7 mouse cellular contexts compared by ENCODE assay signal in the genomic region with DNA sequence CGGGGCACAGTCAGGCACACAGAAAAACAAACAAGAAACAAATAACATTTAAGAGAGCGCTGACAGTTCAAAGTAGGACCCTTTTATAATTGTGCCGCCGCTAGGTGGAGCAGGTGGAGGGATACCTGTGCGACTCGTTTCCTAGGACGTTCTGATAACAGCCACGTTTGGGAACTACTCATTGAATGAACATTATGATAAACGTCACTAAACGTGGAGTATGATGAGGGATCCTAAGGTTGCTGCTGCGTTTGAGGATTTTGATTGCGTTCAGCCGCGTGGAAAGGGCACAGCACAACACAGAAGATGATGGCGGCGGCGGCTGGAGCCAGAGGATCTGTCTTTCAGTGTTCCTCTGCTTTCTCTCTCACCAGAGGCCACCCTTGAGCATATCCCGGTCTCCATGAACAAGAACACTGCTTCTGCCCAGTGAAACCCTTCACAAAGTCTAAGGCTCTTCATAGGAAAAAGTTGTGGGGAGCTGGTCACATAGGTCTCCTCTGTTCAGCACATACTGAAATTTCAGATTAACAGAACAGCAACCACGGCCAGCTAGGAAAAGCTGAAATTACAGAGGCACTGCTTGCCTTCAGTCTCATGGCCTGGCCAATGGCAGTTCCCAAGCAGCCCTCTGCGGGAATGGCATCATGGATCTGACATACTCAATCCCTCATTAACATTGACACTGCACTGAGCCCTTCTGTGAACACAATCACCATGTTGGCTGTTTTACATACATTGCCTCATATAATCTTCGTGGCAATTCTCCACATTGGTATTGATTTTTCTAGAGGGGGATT. TPM values are rescaled to one million over a fixed set of nuclear protein-coding genes. Genes with fewer than 3 reads are reported as not detected.
DNase-seq lines count a peak whose midpoint lies in the region; ATAC-seq and TF ChIP-seq lines count a peak whose summit lies in the region.

No protein-coding gene starts in this region.

- H3K4me3 ChIP-seq in kidney, postnatal 0 days (replicated peaks; ENCODE audit: low read depth, low read length), result no peak overlapping the region; the same call in 1 of the 2 replicates
- peak overlapping the region; percentile 36 for H3K4me3 ChIP-seq in limb, embryonic 15.5 days
- H3K4me3 ChIP-seq in neural tube, embryonic 11.5 days (ENCODE audit: low read depth, low read length), result peak overlapping the region; percentile 14; the same call in 1 of the 2 replicates

- H3K36me3 ChIP-seq in kidney, postnatal 0 days (ENCODE audit: insufficient read depth, low read length), result no peaks in the 10 kb centered on the region
- H3K36me3 ChIP-seq in limb, embryonic 15.5 days, result no peaks in the 10 kb centered on the region
- H3K36me3 ChIP-seq in neural tube, embryonic 11.5 days (ENCODE audit: control insufficient read depth, insufficient read depth, low read length), result no peaks in the 10 kb centered on the region

- WGBS in kidney, postnatal 0 days, result 15% methylated on average over 21 of the region's 21 CpGs
- WGBS in limb, embryonic 15.5 days, result 14% methylated on average over 21 of the region's 21 CpGs
- WGBS in neural tube, embryonic 11.5 days, result 15% methylated on average over 21 of the region's 21 CpGs

- H3K9ac ChIP-seq in kidney, postnatal 0 days (ENCODE audit: low read depth, low read length), result no peak overlapping the region
- H3K9ac ChIP-seq in limb, embryonic 15.5 days, result no peak overlapping the region
- 0 out of 2 replicates have a peak overlapping the region, but pooled peaks have one; percentile 7 for H3K9ac ChIP-seq in neural tube, embryonic 11.5 days (ENCODE audit: low read length)

- no peaks in the 10 kb centered on the region for H3K27me3 ChIP-seq in kidney, postnatal 0 days (ENCODE audit: insufficient read depth, low read length)
- H3K27me3 ChIP-seq in limb, embryonic 15.5 days, result no peaks in the 10 kb centered on the region
- no peaks in the 10 kb centered on the region for H3K27me3 ChIP-seq in neural tube, embryonic 11.5 days (ENCODE audit: control insufficient read depth, insufficient read depth, low read length)

- no peaks in the 10 kb centered on the region for H3K4me1 ChIP-seq in kidney, postnatal 0 days (replicated peaks; ENCODE audit: insufficient read depth, low read length)
- H3K4me1 ChIP-seq in limb, embryonic 15.5 days, result no peaks in the 10 kb centered on the region
- no peaks in the 10 kb centered on the region for H3K4me1 ChIP-seq in neural tube, embryonic 11.5 days (ENCODE audit: control insufficient read depth, insufficient read depth, low read length)

- DNase-seq in adrenal gland, postnatal 10 days, result peak; percentile 57
- peak; percentile 82 to 87 for DNase-seq in cerebellum, postnatal 25 days
- peak; percentile 57 to 62 for DNase-seq in frontal cortex, postnatal 36 days (ENCODE audit: low spot score in 2 of 2)
- peak; percentile 54 for DNase-seq in kidney, postnatal 0 days (ENCODE audit: low spot score)
- peak; percentile 43 for DNase-seq in neural tube, embryonic 11.5 days (ENCODE audit: low spot score)

- H3K9me3 ChIP-seq in kidney, postnatal 0 days (replicated peaks; ENCODE audit: low read length), result no peaks in the 10 kb centered on the region
- H3K9me3 ChIP-seq in limb, embryonic 15.5 days, result no peaks in the 10 kb centered on the region
- no peaks in the 10 kb centered on the region for H3K9me3 ChIP-seq in neural tube, embryonic 11.5 days (ENCODE audit: control insufficient read depth, low read length)

- TF ChIP-seq CTCF in kidney, postnatal 0 days (IDR thresholded peaks at IDR 0.05; ENCODE audit: low read depth), result peak; percentile 72

- H3K27ac ChIP-seq in kidney, postnatal 0 days, result no peak overlapping the region
- H3K27ac ChIP-seq in limb, embryonic 15.5 days, result no peak overlapping the region
- no peak overlapping the region for H3K27ac ChIP-seq in neural tube, embryonic 11.5 days (ENCODE audit: low read depth, low read length)

- no peak for ATAC-seq in kidney, postnatal 0 days (replicated peaks; ENCODE audit: low FRiP score, low read depth)
- ATAC-seq in limb, embryonic 15.5 days (ENCODE audit: insufficient number of reproducible peaks, low FRiP score, low TSS enrichment, low read depth), result no peak
- ATAC-seq in neural tube, embryonic 11.5 days (ENCODE audit: insufficient read depth, low FRiP score, low TSS enrichment), result peak; percentile 53; the same call in 1 of the 2 replicates
- no peak for ATAC-seq in erythroid progenitor cell, adult 5-6 weeks (replicated peaks; ENCODE audit: low FRiP score, poor library complexity, severe bottlenecking)

- peak overlapping the region; percentile 50 for H3K4me2 ChIP-seq in kidney, postnatal 0 days (ENCODE audit: low read length)
- H3K4me2 ChIP-seq in limb, embryonic 15.5 days, result peak overlapping the region; percentile 46
- H3K4me2 ChIP-seq in neural tube, embryonic 11.5 days (ENCODE audit: low read depth), result peak overlapping the region; percentile 51

RNA-seq across cellular contexts. Expression of gene Tmem200c, which starts 55.5 kb away (rescaled TPM):
- total RNA-seq in adrenal gland, postnatal 10 days (2021), result under 1 TPM; 0.78 to 0.94 TPM
- polyA plus RNA-seq in kidney, postnatal 0 days (2015; fragmentation: Nextera tagmentation; extraction: Ambion mirVana), result 0.61 and 0.74 TPM in 2 replicates
- polyA plus RNA-seq in limb, embryonic 15.5 days (2015; fragmentation: Nextera tagmentation; extraction: Ambion mirVana), result 0.60 and 0.65 TPM in 2 replicates
- 1.1 and 2.2 TPM in 2 replicates for polyA plus RNA-seq in neural tube, embryonic 11.5 days (2014; fragmentation: Nextera tagmentation; extraction: Ambion mirVana)
- total RNA-seq in erythroid progenitor cell, adult 5-6 weeks (2015; ENCODE audit: low replicate concordance), result not detected in 2 replicates
- not detected in 2 replicates for total RNA-seq in erythroid progenitor cell, adult 5-6 weeks (2017; ENCODE audit: low replicate concordance)
